Mouse (Mus musculus): ENCODE data around the gene Dgkd. TPM values are rescaled to one million over a fixed set of nuclear protein-coding genes. Genes with fewer than 3 reads are reported as not detected.

The Dgkd gene
- polyA plus RNA-seq (2012; rRNA removed), result 50.3 and 53.0 TPM in 2 replicates

GRCm38 (mm10) chr1:87852892-87853600 is at the start of gene Dgkd:
Gene Dgkd, plus strand, starts transcription at chr1:87853287.

GRCm38 (mm10) chr1:87803576-87803975 is 49.5 kb upstream of the Dgkd start, which contains the start of gene Sag:
Gene Sag, plus strand, starts transcription at chr1:87803680.

Other genes with a start within 250 kb of the Dgkd start
- gene Inpp5d, start 233.0 kb upstream of the Dgkd start, polyA plus RNA-seq (2012; rRNA removed), result 4.2 and 5.9 TPM in 2 replicates
- gene Atg16l1, start 97.4 kb upstream of the Dgkd start, polyA plus RNA-seq (2012; rRNA removed), result 82.2 and 83.4 TPM in 2 replicates
- gene Sag, start 49.6 kb upstream of the Dgkd start, polyA plus RNA-seq (2012; rRNA removed), result 0.66 and 1.1 TPM in 2 replicates
- gene Usp40, start 155.3 kb downstream of the Dgkd start, polyA plus RNA-seq (2012; rRNA removed), result 24.0 and 24.9 TPM in 2 replicates
- gene Ugt1a10, start 202.1 kb downstream of the Dgkd start, polyA plus RNA-seq (2012; rRNA removed), result not detected in 2 replicates
- not detected in 2 replicates for gene Ugt1a9, start 217.5 kb downstream of the Dgkd start, polyA plus RNA-seq (2012; rRNA removed)
- gene Ugt1a8, start 234.5 kb downstream of the Dgkd start, polyA plus RNA-seq (2012; rRNA removed), result not detected in 2 replicates
- gene Ugt1a7c, start 241.8 kb downstream of the Dgkd start, polyA plus RNA-seq (2012; rRNA removed), result 0.80 and 0.91 TPM in 2 replicates
- 1.1 TPM in 2 replicates for gene Ugt1a6b, start 250.0 kb downstream of the Dgkd start, polyA plus RNA-seq (2012; rRNA removed)